Mouse (Mus musculus) neural tube, embryonic 12.5 days (tissue): ENCODE data around the gene Dnm2. TPM values are rescaled to one million over a fixed set of nuclear protein-coding genes. Genes with fewer than 3 reads are reported as not detected.

Experiments used
- ATAC-seq: fragments of 200-750 bp; cut with Nextera tagmentation; 2 replicates; pipeline ENCODE4 v1.8.0; 2017; ENCODE audit warnings: low read depth, mild to moderate bottlenecking, moderate TSS enrichment, moderate library complexity; ENCODE audit not compliant: low FRiP score
- H3K27ac ChIP-seq: fragments of 300-500 bp; sonication (generic); 2 replicates; pipeline ENCODE4 v1.5.1; 2016
- H3K27me3 ChIP-seq: fragments of 300-500 bp; sonication (generic); replicated peaks from 2 replicates; pipeline ENCODE4 v1.6.1; 2016; ENCODE audit warnings: mild to moderate bottlenecking
- H3K36me3 ChIP-seq: fragments of 300-500 bp; sonication (generic); 2 replicates; pipeline ENCODE4 v1.6.1; 2016; ENCODE audit warnings: mild to moderate bottlenecking
- H3K4me1 ChIP-seq: fragments of 300-500 bp; sonication (generic); 2 replicates; pipeline ENCODE4 v1.6.1; 2016
- H3K4me2 ChIP-seq: fragments of 300-500 bp; sonication (generic); replicated peaks from 2 replicates; pipeline ENCODE4 v1.6.1; 2016; ENCODE audit warnings: mild to moderate bottlenecking
- H3K4me3 ChIP-seq: fragments of 300-500 bp; sonication (generic); 2 replicates; pipeline ENCODE4 v1.5.1; 2016
- H3K9ac ChIP-seq: fragments of 300-500 bp; sonication (generic); 2 replicates; pipeline ENCODE4 v1.6.1; 2016; ENCODE audit warnings: mild to moderate bottlenecking
- H3K9me3 ChIP-seq: fragments of 300-500 bp; sonication (generic); 2 replicates; pipeline ENCODE4 v1.6.1; 2016; ENCODE audit warnings: mild to moderate bottlenecking
- WGBS: fragments of 180-500 bp; shearing (Covaris S2); methylation state at CpG from one replicate; pipeline ENCODE4 v1.1.7; 2016; 5-methylcytosine and 5-hydroxymethylcytosine counted together
- polyA plus RNA-seq: library from polyadenylated mRNA; unstranded; fragments of >200 nt; fragmentation: Nextera tagmentation; extraction: Ambion mirVana; gene quantifications from 2 replicates; pipeline ENCODE4 v1.2.1, GENCODE M21; 2016

Gene Dnm2
- polyA plus RNA-seq, 1 experiment from 2014 or later, result 80.4 TPM

DNA sequence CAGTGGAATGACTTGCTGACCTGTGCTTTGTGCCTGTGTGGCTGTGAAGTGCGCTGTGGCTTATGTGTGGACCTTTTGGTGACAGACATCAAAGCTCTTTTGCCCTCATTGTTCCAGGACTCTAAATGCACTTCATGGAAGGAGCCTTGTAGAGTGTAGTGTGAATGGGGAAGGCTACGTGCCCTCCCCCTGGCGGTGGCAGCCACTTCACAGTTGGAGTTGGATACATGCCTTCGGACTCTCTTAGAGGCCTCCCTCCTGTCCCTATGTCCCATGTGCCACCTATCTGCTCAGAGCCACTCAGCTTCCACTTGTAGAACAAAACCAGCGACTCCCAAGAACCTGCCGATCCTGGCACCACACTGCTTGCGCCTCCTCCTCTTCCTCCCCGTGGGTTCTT, 9.1 kb downstream of the Dnm2 start:
- H3K4me1 ChIP-seq, result no peaks in the 10 kb centered on the region
- H3K27ac ChIP-seq, result no peak overlapping the region
- H3K9me3 ChIP-seq, result no peaks in the 10 kb centered on the region
- H3K9ac ChIP-seq, result no peak overlapping the region
- no peaks in the 10 kb centered on the region for H3K27me3 ChIP-seq
- H3K4me3 ChIP-seq, result no peak overlapping the region
- H3K4me2 ChIP-seq, result no peak overlapping the region
- no peaks in the 10 kb centered on the region for H3K36me3 ChIP-seq
- WGBS, result 90% methylated on average over 8 of the region's 8 CpGs
- ATAC-seq, result no peak

DNA sequence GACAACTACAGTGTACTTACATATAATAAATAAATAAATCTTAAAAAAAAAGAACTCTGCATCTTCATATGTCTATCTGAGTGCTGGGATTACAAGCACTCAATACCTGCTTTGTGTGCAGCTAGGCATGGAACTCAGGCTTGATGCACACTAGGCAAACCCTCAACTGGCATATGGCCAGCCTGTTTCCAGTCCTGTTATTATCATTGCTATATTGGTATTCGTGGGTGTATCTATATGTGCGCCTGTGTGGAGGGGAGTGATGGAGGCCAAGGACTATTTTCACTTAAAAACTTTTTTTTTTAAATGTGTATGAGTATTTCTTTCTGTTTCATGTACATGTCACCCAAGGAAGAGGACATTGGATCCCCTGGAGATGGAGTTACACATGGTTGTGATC, 9.7 kb downstream of the Dnm2 start:
- ATAC-seq, result no peak
- H3K4me3 ChIP-seq, result no peak overlapping the region
- no peaks in the 10 kb centered on the region for H3K36me3 ChIP-seq
- no peaks in the 10 kb centered on the region for H3K27me3 ChIP-seq
- H3K4me1 ChIP-seq, result no peaks in the 10 kb centered on the region
- H3K4me2 ChIP-seq, result no peak overlapping the region
- H3K27ac ChIP-seq, result no peak overlapping the region
- H3K9me3 ChIP-seq, result no peaks in the 10 kb centered on the region
- WGBS, result 99% methylated on average over 2 of the region's 2 CpGs
- no peak overlapping the region for H3K9ac ChIP-seq

DNA sequence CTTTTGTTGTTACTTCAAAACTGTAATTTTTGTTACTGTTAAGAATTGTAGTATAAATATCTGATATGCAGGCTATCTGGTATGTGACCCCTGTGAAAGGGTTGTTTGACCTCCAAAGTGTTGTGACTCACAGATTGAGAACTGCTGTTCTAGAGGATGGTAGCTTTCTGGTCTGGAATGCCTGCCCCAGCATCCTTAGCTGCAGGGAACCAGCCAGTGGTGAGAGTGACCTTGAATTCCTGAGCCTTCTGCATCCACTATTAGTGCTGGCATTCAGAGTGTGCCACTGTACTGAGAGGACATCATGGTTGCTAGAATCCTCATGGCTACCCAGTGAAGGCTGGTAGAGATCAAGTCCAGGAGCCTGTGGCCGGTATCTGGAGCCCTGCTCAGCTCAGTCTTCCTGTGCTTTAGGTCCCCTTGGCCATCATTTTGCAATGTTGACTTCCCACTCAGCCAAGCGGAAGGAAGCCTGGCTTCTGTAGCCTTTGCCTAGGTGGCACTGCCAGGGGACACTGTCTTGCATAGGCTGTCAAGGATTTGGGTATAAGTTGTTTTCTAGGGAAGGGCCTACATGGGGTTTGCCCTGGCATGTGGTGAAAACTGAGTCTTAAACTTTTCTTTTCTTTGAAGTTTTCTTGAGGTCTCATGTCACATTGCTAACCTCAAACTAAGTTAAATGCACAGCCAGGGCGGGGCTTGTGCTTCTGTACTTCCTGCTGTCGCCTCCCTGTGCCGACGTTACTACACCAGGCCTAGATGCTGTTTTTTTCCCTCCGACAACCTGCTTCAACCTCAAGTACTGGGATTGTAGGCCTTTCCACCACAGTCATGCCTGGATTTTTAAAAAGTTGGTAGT, 11.3 kb downstream of the Dnm2 start:
- Histone ChIP-seq H3K27ac (no peak overlapping the region), H3K4me1 (no peaks in the 10 kb centered on the region), H3K4me3 (no peak overlapping the region), H3K36me3 (no peaks in the 10 kb centered on the region), H3K4me2 (no peak overlapping the region), H3K27me3 (no peaks in the 10 kb centered on the region), H3K9ac (no peak overlapping the region), H3K9me3 (no peaks in the 10 kb centered on the region)
- no peak for ATAC-seq
- 93% methylated on average over 7 of the region's 7 CpGs for WGBS

DNA sequence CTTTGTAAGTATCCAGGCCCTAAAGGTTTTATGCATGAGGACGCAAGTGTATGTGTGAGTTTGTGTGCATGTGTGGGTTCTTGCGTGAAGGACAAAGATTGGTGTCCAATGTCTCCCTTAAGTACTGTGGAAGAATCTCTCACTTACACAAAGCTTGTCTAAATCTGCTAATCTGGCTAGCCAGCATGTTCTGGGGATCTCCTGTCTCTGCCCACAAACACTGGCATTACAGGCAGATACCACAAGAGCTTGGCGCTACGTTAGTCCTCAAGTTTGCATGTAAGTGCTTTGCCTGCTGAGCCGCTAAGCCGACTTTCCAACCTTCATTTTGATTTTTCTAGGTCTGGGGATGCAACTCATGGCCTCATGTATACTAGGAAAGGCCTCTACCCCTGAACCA, 12.9 kb downstream of the Dnm2 start:
- H3K9me3 ChIP-seq, result no peaks in the 10 kb centered on the region
- no peak overlapping the region for H3K9ac ChIP-seq
- WGBS, result 97% methylated on average over 6 of the region's 6 CpGs
- H3K36me3 ChIP-seq, result no peaks in the 10 kb centered on the region
- no peak for ATAC-seq
- H3K4me2 ChIP-seq, result no peak overlapping the region
- H3K4me1 ChIP-seq, result no peaks in the 10 kb centered on the region
- H3K27ac ChIP-seq, result no peak overlapping the region
- no peak overlapping the region for H3K4me3 ChIP-seq
- no peaks in the 10 kb centered on the region for H3K27me3 ChIP-seq

DNA sequence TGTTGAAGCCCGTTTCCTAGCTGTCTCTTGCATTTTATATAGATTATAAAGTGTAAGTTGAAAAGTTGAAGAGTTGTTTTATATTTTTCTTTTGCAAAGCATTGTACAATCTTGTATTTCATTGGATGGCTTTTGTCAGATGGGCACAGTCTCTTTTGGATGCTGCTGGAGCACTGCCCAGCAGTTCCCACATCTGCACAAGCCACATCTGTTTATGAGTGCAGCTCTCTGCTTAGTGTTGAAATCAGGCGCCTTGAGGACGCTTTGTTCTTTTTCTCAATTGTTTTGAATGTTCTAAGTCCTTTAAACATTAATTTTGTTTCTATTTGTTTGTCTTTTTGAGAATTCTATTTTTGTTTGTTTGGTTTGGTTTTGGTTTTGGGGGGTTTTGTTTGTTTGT, 13.5 kb downstream of the Dnm2 start:
- Histone ChIP-seq H3K4me1 (no peaks in the 10 kb centered on the region), H3K27me3 (no peaks in the 10 kb centered on the region), H3K4me2 (no peak overlapping the region), H3K36me3 (no peaks in the 10 kb centered on the region), H3K27ac (no peak overlapping the region), H3K9ac (no peak overlapping the region), H3K4me3 (no peak overlapping the region), H3K9me3 (no peaks in the 10 kb centered on the region)
- 79% methylated on average over 3 of the region's 3 CpGs for WGBS
- no peak for ATAC-seq

DNA sequence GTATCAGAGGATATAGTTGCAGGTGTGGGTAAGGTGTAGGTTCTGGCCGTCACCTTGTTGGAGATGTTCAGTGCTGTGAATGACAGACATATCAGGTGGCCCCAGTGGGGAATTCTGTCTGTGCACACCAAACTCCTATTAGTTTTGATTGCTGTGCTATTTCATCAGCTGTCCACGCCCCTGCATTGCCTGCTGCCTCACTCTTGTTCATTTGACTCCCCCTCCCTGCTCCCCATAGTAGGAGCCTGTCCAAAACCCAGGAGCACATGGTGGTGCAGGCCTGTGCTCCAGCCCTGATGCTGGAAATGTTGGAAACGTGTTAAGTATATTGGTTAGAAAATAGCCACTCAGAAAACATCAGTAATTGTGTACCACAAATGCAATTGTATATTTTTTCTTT, 14.7 kb downstream of the Dnm2 start:
- Histone ChIP-seq H3K4me3 (no peak overlapping the region), H3K36me3 (no peaks in the 10 kb centered on the region), H3K9ac (no peak overlapping the region), H3K27me3 (no peaks in the 10 kb centered on the region), H3K4me2 (no peak overlapping the region), H3K4me1 (no peaks in the 10 kb centered on the region), H3K27ac (no peak overlapping the region), H3K9me3 (no peaks in the 10 kb centered on the region)
- WGBS, result 79% methylated on average over 3 of the region's 3 CpGs
- ATAC-seq, result no peak

- Histone ChIP-seq H3K9me3 (no peaks in the 10 kb centered on the region), H3K36me3 (no peaks in the 10 kb centered on the region), H3K4me3 (no peak overlapping the region), H3K9ac (no peak overlapping the region), H3K27me3 (no peaks in the 10 kb centered on the region), H3K4me2 (no peak overlapping the region), H3K4me1 (no peaks in the 10 kb centered on the region), H3K27ac (no peak overlapping the region)
- no peak for ATAC-seq
- 97% methylated on average over 2 of the region's 2 CpGs for WGBS
Measured at GRCm38 (mm10) chr9:21439914-21440313, 15.2 kb downstream of the Dnm2 start.

- H3K27ac ChIP-seq, result no peak overlapping the region
- no peaks in the 10 kb centered on the region for H3K4me1 ChIP-seq
- no peak overlapping the region for H3K9ac ChIP-seq
- no peak overlapping the region for H3K4me3 ChIP-seq
- H3K36me3 ChIP-seq, result peaks cover 2% of the 10 kb centered on the region; the same call in 1 of the 2 replicates
- H3K9me3 ChIP-seq, result no peaks in the 10 kb centered on the region
- H3K4me2 ChIP-seq, result no peak overlapping the region
- no peak for ATAC-seq
- no peaks in the 10 kb centered on the region for H3K27me3 ChIP-seq
Measured at GRCm38 (mm10) chr9:21440387-21440786, 15.7 kb downstream of the Dnm2 start.

DNA sequence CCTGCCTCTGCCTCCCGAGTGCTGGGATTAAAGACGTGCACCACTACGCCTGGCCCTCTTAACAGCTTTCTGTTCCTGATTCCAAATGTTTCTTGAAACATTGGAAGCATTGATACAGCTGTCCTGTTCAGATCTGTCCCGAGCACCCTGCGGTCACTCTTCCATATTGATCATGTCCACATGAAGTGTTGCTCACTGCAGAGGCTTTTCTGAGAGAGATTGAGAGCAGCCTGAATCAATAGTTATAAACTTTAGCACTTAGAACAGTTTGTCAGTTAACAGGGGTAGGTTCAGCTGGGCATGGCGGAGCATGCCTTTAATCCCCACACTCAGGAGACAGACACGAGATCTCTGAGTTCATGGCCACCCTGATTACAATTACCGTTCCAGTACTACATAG, 19.1 kb downstream of the Dnm2 start:
- 95% methylated on average over 8 of the region's 8 CpGs for WGBS
- Histone ChIP-seq H3K9me3 (no peaks in the 10 kb centered on the region), H3K27ac (no peak overlapping the region), H3K27me3 (no peaks in the 10 kb centered on the region), H3K36me3 (peaks cover 4% of the 10 kb centered on the region; the same call in 1 of the 2 replicates), H3K4me2 (no peak overlapping the region), H3K4me1 (no peaks in the 10 kb centered on the region), H3K9ac (no peak overlapping the region), H3K4me3 (no peak overlapping the region)
- ATAC-seq, result no peak

DNA sequence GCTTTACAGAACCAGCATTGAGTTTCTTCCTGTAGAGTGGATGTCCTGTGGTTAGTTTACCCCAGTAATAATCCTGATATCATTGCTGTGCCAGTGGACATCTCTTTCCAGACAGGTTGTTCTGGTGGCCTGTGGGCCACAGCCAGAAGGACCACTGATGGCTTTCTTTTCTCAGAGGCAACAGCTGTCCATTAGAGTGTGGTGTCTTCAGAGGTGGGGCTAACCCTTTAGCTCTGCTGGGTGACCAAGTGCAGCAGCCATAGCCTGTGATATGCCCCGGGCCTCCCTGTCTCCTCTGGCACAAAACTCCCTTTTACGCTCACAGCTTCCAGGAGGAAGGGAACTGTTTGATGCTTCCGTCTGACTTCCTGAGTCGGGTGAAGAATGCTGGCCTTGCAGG, 19.9 kb downstream of the Dnm2 start:
- no peak for ATAC-seq
- WGBS, result 93% methylated on average over 4 of the region's 4 CpGs
- no peak overlapping the region for H3K27ac ChIP-seq
- H3K4me3 ChIP-seq, result no peak overlapping the region
- H3K4me1 ChIP-seq, result no peaks in the 10 kb centered on the region
- H3K9ac ChIP-seq, result no peak overlapping the region
- H3K27me3 ChIP-seq, result no peaks in the 10 kb centered on the region
- H3K36me3 ChIP-seq, result peaks cover 4% of the 10 kb centered on the region; the same call in 1 of the 2 replicates
- H3K4me2 ChIP-seq, result no peak overlapping the region
- no peaks in the 10 kb centered on the region for H3K9me3 ChIP-seq

DNA sequence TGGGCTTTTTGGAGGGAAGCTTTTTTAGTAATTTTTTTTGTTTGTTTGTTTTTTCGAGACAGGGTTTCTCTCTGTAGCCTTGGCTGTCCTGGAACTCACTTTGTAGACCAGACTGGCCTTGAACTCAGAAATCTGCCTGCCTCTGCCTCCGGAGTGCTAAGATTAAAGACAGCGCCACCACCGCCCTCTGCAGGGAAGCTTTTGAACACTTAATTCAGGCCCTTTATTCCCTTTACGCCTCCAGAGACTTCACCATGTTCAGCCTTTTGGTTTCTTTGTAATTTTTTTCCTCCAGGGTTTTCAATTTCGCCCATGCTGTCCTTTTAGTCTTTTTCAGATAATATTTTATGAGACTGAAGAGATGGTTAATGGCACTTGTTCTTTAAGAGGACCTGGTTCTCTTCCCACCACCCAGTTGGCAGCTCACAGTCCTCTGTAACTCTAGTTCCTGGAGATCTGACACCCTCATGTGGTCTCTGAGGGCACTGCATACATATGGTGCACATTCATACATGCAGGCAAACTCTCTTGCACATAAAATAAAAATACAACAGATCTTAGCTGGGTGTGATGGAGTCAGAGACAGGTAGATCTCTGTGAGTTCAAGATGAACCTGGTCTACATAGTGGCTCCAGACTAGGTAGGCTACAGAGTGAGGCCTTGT, 20.5 kb downstream of the Dnm2 start:
- no peaks in the 10 kb centered on the region for H3K27me3 ChIP-seq
- H3K27ac ChIP-seq, result no peak overlapping the region
- H3K4me3 ChIP-seq, result no peak overlapping the region
- H3K9me3 ChIP-seq, result no peaks in the 10 kb centered on the region
- no peak overlapping the region for H3K9ac ChIP-seq
- no peak overlapping the region for H3K4me2 ChIP-seq
- H3K36me3 ChIP-seq, result peaks cover 4% of the 10 kb centered on the region; the same call in 1 of the 2 replicates
- no peak for ATAC-seq
- H3K4me1 ChIP-seq, result no peaks in the 10 kb centered on the region
- WGBS, result 95% methylated on average over 6 of the region's 6 CpGs

DNA sequence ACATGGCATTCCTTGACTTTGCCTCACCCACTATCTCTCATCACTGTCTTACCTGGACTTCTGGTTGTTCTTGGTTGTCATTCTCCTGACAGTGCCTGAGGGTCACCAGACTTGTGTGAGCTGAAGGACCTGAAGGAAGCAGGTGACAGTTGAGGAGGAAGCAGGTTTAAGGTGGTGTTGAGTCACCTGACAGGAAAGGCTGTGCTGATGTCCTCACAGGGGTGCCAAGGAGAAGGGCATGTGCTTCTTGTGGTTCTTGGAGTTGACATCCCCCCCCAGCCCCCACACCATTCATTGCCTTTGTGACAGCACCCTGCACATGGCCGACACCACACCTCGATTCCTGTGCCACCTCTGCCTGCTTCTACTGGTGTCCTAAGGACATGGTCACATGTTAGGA, 23.1 kb downstream of the Dnm2 start:
- no peaks in the 10 kb centered on the region for H3K9me3 ChIP-seq
- no peak overlapping the region for H3K4me3 ChIP-seq
- no peak overlapping the region for H3K9ac ChIP-seq
- H3K36me3 ChIP-seq, result peaks cover 4% of the 10 kb centered on the region; the same call in 1 of the 2 replicates
- no peak overlapping the region for H3K4me2 ChIP-seq
- WGBS, result 90% methylated on average over 2 of the region's 2 CpGs
- H3K4me1 ChIP-seq, result no peaks in the 10 kb centered on the region
- H3K27me3 ChIP-seq, result no peaks in the 10 kb centered on the region
- no peak for ATAC-seq
- H3K27ac ChIP-seq, result no peak overlapping the region

- H3K4me1 ChIP-seq, result no peaks in the 10 kb centered on the region
- H3K9me3 ChIP-seq, result no peaks in the 10 kb centered on the region
- no peak for ATAC-seq
- 87% methylated on average over 2 of the region's 2 CpGs for WGBS
- H3K4me3 ChIP-seq, result no peak overlapping the region
- H3K36me3 ChIP-seq, result peaks cover 4% of the 10 kb centered on the region; the same call in 1 of the 2 replicates
- no peak overlapping the region for H3K9ac ChIP-seq
- no peak overlapping the region for H3K27ac ChIP-seq
- H3K4me2 ChIP-seq, result no peak overlapping the region
- no peaks in the 10 kb centered on the region for H3K27me3 ChIP-seq
Measured at GRCm38 (mm10) chr9:21449710-21450109, 25.0 kb downstream of the Dnm2 start.
